Mouse (Mus musculus) embryo, embryonic 11.5 days (tissue): ENCODE results near the gene Serpina3a.

ENCODE experiments used
- DNase-seq: peaks from one replicate; pipeline ENCODE4 v3.0.0-alpha.2; 2012; ENCODE audit warnings: low read depth, low spot score

Gene Serpina3a

DNA sequence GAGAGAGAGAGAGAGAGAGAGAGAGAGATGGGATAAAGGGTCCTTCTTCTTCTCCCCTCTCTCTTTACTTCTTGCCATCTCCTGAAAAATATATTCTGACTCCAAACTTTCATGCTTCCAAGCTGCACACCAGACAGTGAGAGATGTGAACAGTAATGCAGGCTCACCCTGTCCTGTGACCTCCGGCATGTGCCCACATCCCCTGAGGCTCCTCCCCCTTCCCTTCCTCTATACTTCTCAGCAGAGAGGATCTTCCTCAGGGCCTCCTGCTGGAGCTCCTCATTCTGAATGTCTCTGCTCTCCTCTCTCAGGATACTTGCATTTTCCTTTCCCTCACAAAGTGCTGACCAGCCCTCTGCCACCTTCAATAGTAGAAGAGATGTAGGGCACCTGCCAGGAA is 29.9 kb downstream of the Serpina3a start:
- DNase-seq: no peak

DNA sequence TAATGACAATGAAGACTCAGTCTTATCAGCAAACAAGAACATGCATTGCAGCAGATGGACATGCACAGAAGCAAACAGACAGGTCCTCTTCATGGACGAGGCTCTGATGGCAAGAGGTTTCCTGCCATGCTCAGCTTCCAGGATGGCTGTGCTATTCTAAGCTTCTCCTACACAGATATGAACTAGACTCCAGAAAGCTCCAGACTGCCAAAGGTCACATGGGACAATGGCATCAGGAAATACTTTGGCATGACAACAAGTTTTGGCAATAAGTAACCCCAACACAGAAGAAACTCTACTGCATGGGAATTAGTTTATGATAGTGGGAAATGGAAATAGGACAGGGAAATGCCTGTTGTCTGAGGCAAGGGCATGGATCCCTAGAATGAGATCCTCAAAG is 30.8 kb downstream of the Serpina3a start:
- no peak for DNase-seq

DNA sequence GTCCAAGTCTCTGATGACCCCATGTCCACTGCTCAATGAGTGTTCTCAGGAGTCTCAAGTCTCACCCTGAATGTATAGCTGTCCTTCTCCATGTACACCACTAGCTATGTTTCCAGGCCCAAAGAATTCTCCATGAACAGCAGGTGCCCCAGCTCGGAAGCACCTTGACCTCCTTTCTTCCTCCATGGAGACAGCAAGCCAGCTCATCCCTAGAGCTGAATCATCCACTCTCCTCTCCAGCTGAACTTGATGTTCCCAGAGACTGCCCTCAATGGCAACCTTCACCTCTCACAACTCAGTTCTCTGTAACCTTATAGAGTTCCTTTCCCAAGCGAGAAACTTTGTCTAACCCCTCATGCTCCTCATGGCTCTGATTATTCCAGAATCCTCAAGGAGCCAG is 33.0 kb downstream of the Serpina3a start:
- no peak for DNase-seq

DNA sequence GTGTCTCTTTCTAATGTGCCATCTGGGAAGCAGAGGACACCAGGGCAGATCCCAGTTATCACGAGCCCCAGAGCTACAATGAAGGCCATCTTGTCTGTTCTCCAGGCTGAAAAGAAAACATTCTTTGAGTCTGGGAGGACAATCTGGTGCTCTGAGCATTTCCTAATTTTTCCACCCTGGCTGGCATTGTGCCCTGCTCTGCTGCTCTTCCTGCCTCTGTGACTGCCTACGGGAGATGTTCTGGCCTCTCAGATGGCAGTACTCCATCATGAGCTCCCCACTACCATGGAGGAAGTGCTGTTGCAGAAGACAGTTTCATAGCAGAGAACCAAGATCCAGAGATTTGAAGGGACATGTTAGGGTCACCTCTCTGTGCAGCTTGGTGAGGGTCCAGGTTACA is 39.5 kb downstream of the Serpina3a start:
- no peak for DNase-seq

DNA sequence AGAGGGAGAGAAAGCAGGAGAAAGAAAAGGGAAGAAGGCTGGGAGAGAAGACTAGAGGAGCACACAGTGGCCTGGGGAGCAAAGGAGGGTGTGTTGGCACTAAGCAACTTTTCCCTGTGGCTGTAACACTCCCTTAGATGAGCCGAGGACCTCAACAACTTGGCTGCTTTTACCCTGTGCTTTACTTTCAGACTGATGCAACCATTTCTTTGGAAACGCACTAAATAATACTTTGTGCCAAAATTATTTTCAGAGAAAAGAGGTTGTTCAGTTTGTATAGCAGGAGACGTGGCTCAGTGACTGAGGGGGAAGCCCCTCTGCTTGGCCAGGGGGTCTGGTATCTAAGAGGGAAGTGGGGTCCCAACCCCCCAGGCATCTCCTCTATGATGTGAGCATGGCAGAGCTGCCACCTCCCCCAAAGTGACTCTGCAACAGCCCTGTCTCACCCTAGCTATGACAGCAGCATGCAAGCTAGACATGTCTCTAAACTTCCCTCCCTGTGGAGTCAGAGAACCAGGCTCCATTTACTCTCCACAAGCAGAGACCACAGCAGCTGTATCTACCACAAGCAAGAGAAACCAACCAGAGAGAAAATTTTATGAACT is 40.6 kb downstream of the Serpina3a start:
- no peak for DNase-seq

DNA sequence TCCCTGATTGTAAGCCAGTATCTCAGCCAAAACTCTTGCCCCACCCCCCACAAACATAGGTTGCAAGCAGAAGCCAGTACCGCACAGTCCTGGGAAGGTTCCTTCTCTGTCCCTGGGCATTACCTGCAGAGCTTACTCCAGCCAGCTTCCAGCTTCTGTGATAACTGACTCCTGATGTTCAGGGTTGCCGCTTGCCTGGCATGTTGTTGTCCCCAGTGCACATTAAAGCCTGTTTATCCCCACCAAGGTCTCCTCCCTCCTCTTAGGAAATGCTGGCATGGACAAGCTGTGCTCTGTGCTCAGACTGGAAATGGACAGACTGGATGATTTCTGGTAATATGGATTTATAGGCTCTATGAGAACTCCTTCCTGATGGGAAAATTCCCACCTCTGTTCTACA is 41.1 kb downstream of the Serpina3a start, which contains the start of gene Serpina3c:
Serpina3c (minus strand) TSS at position 215 of the 400 bp plus-strand sequence.
- no peak for DNase-seq
